ENCODE assay signal across 21 mouse cellular contexts in the genomic region with DNA sequence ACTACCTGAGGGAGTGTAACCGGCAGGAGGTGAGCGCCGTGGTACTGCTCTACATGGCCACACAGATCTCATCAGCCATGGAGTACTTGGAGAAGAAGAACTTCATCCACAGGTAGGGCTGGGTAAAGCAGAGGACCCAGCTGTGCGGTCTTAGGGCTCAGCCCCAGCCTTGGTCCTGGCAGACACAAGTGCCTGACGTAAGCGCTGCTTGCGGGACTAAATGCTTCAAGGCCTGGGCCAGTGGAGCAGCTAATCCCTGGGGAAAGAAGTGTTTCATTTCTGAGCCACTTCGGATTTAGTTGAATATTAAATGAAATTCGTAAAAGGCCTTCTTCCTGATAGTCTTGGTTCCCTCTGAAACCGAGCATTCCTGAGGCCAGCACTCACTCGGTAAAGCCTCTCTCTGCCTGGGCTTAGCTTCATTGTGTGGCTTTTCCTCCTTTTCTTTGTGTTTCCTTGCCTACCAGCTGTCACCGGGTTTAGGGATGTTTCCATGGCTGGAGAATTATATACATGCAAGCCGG. TPM values are rescaled to one million over a fixed set of nuclear protein-coding genes. Genes with fewer than 3 reads are reported as not detected.
A peak's percentile ranks its signal among the peaks of the same experiment; 100 is the strongest.
DNase-seq lines count a peak whose midpoint lies in the region; ATAC-seq and TF ChIP-seq lines count a peak whose summit lies in the region.
"Had no signal": no experiment of that assay in that cellular context is flagged by ENCODE, and none has a peak within 500 bp of the region (broad histone marks: within the 10 kb centered on the region; RNA-seq: fewer than 3 reads in every experiment).

No protein-coding gene starts in this region.

- no peaks in the 10 kb centered on the region; the same call in 1 of the 2 replicates for H3K4me1 ChIP-seq in hindbrain, embryonic 13.5 days (replicated peaks)
- H3K4me1 ChIP-seq in hindbrain, embryonic 10.5 days (replicated peaks) = 0 out of 2 replicates have a peak, but pooled peaks cover 3% of the 10 kb centered on the region
- H3K4me1 ChIP-seq in midbrain, embryonic 12.5 days = no peaks in the 10 kb centered on the region; the same call in 1 of the 2 replicates
- no peaks in the 10 kb centered on the region for H3K4me1 ChIP-seq in midbrain, embryonic 11.5 days (ENCODE audit: control insufficient read depth, insufficient read depth, low read length)
- H3K4me1 ChIP-seq in kidney, postnatal 0 days (replicated peaks; ENCODE audit: insufficient read depth, low read length) = 0 out of 2 replicates have a peak, but pooled peaks cover 3% of the 10 kb centered on the region
- H3K4me1 ChIP-seq in olfactory bulb, adult 2 months (ENCODE audit: control insufficient read depth, insufficient read depth, low read length) = peaks cover 27% of the 10 kb centered on the region
- no peaks in the 10 kb centered on the region for H3K4me1 ChIP-seq in limb, embryonic 10.5 days
- H3K4me1 ChIP-seq: intestine, embryonic 15.5 days had no signal

- H3K27ac ChIP-seq in hindbrain, embryonic 13.5 days = peak overlapping the region; percentile 55
- no peak overlapping the region for H3K27ac ChIP-seq in hindbrain, embryonic 10.5 days
- H3K27ac ChIP-seq in midbrain, embryonic 12.5 days (replicated peaks) = peak overlapping the region; percentile 8; the same call in 1 of the 2 replicates
- H3K27ac ChIP-seq in midbrain, embryonic 11.5 days (ENCODE audit: low read depth, low read length) = no peak overlapping the region
- peak overlapping the region; percentile 25; the same call in 1 of the 2 replicates for H3K27ac ChIP-seq in kidney, postnatal 0 days
- peak overlapping the region; percentile 6; the same call in 1 of the 2 replicates for H3K27ac ChIP-seq in olfactory bulb, adult 2 months (ENCODE audit: insufficient read depth, low read depth, low read length)
- no peak overlapping the region for H3K27ac ChIP-seq in limb, embryonic 10.5 days
- H3K27ac ChIP-seq: intestine, embryonic 15.5 days had no signal

- WGBS in hindbrain, embryonic 13.5 days = 83% methylated on average over 13 of the region's 13 CpGs
- 89% methylated on average over 13 of the region's 13 CpGs for WGBS in hindbrain, embryonic 10.5 days
- WGBS in midbrain, embryonic 12.5 days = 65% methylated on average over 13 of the region's 13 CpGs
- 75% methylated on average over 13 of the region's 13 CpGs for WGBS in midbrain, embryonic 11.5 days
- WGBS in kidney, postnatal 0 days = 78% methylated on average over 13 of the region's 13 CpGs
- 70% methylated on average over 13 of the region's 13 CpGs for WGBS in olfactory bulb, adult 2 months
- WGBS in limb, embryonic 10.5 days = 91% methylated on average over 13 of the region's 13 CpGs

- peaks cover 73% of the 10 kb centered on the region for H3K36me3 ChIP-seq in hindbrain, embryonic 13.5 days
- peaks cover 100% of the 10 kb centered on the region for H3K36me3 ChIP-seq in hindbrain, embryonic 10.5 days
- peaks cover 87% of the 10 kb centered on the region for H3K36me3 ChIP-seq in midbrain, embryonic 12.5 days
- H3K36me3 ChIP-seq in midbrain, embryonic 11.5 days (ENCODE audit: control insufficient read depth, insufficient read depth, low read length) = peaks cover 32% of the 10 kb centered on the region
- H3K36me3 ChIP-seq in kidney, postnatal 0 days (ENCODE audit: insufficient read depth, low read length) = peaks cover 65% of the 10 kb centered on the region
- H3K36me3 ChIP-seq in limb, embryonic 10.5 days = peaks cover 99% of the 10 kb centered on the region

- no peak for TF ChIP-seq CTCF in kidney, postnatal 0 days (IDR thresholded peaks at IDR 0.05; ENCODE audit: low read depth)
- TF ChIP-seq CTCF in olfactory bulb, adult 2 months (IDR thresholded peaks at IDR 0.05; ENCODE audit: insufficient read depth, low read depth, low read length) = no peak

- no peak for ATAC-seq in hindbrain, embryonic 13.5 days (ENCODE audit: low FRiP score)
- ATAC-seq in midbrain, embryonic 12.5 days (ENCODE audit: low FRiP score, low read depth) = 0 out of 2 replicates have a peak, but pooled peaks have one; percentile 9
- no peak for ATAC-seq in midbrain, embryonic 11.5 days (ENCODE audit: low FRiP score)
- ATAC-seq in kidney, postnatal 0 days (replicated peaks; ENCODE audit: low FRiP score, low read depth) = peak; percentile 17; the same call in 1 of the 2 replicates
- ATAC-seq: intestine, embryonic 15.5 days; liver, postnatal 0 days had no signal

- no peak for DNase-seq in hindbrain, embryonic 10.5 days (ENCODE audit: low spot score)
- DNase-seq in midbrain, embryonic 11.5 days (ENCODE audit: low spot score, missing footprints) = no peak
- no peak for DNase-seq in kidney, postnatal 0 days (ENCODE audit: low spot score)
- DNase-seq in limb, embryonic 10.5 days (ENCODE audit: low spot score) = no peak
- DNase-seq: B cell, adult 2 months; cerebellum, adult 18-20 months; cerebellum, postnatal 25 days; embryo, embryonic 11 days; gastrocnemius, postnatal 36 days; liver; liver, postnatal 0 days; lung, postnatal 10 days; retina, postnatal 1 day; right cerebral cortex, postnatal 4 days had no signal

- H3K27me3 ChIP-seq in hindbrain, embryonic 13.5 days = no peaks in the 10 kb centered on the region
- H3K27me3 ChIP-seq in hindbrain, embryonic 10.5 days (ENCODE audit: insufficient read depth, poor library complexity, severe bottlenecking) = no peaks in the 10 kb centered on the region
- H3K27me3 ChIP-seq in midbrain, embryonic 12.5 days = no peaks in the 10 kb centered on the region
- no peaks in the 10 kb centered on the region for H3K27me3 ChIP-seq in midbrain, embryonic 11.5 days (ENCODE audit: control insufficient read depth, insufficient read depth, low read length)
- H3K27me3 ChIP-seq in kidney, postnatal 0 days (ENCODE audit: insufficient read depth, low read length) = no peaks in the 10 kb centered on the region
- H3K27me3 ChIP-seq in limb, embryonic 10.5 days (ENCODE audit: low read depth, poor library complexity, severe bottlenecking) = no peaks in the 10 kb centered on the region
- H3K27me3 ChIP-seq: intestine, embryonic 15.5 days had no signal

- H3K4me2 ChIP-seq in hindbrain, embryonic 13.5 days = no peak overlapping the region
- no peak overlapping the region for H3K4me2 ChIP-seq in midbrain, embryonic 12.5 days (replicated peaks)
- no peak overlapping the region for H3K4me2 ChIP-seq in midbrain, embryonic 11.5 days
- no peak overlapping the region for H3K4me2 ChIP-seq in kidney, postnatal 0 days (ENCODE audit: low read length)
- H3K4me2 ChIP-seq: intestine, embryonic 15.5 days had no signal

- TF ChIP-seq POLR2A in olfactory bulb, adult 2 months (IDR thresholded peaks at IDR 0.05; ENCODE audit: insufficient read depth, low read depth, low read length) = no peak

- no peak overlapping the region for H3K4me3 ChIP-seq in hindbrain, embryonic 13.5 days
- no peak overlapping the region for H3K4me3 ChIP-seq in hindbrain, embryonic 10.5 days
- no peak overlapping the region for H3K4me3 ChIP-seq in midbrain, embryonic 12.5 days
- H3K4me3 ChIP-seq in midbrain, embryonic 11.5 days (ENCODE audit: low read depth, low read length) = no peak overlapping the region
- no peak overlapping the region for H3K4me3 ChIP-seq in kidney, postnatal 0 days (replicated peaks; ENCODE audit: low read depth, low read length)
- no peak overlapping the region for H3K4me3 ChIP-seq in olfactory bulb, adult 2 months (ENCODE audit: insufficient read depth, low read depth, low read length)
- no peak overlapping the region for H3K4me3 ChIP-seq in limb, embryonic 10.5 days
- H3K4me3 ChIP-seq: intestine, embryonic 15.5 days had no signal

- H3K9ac ChIP-seq in hindbrain, embryonic 13.5 days = peak overlapping the region; percentile 24; the same call in 1 of the 2 replicates
- no peak overlapping the region for H3K9ac ChIP-seq in midbrain, embryonic 12.5 days (replicated peaks)
- no peak overlapping the region for H3K9ac ChIP-seq in midbrain, embryonic 11.5 days (ENCODE audit: low read length)
- no peak overlapping the region for H3K9ac ChIP-seq in kidney, postnatal 0 days (ENCODE audit: low read depth, low read length)
- H3K9ac ChIP-seq: intestine, embryonic 15.5 days; liver, postnatal 0 days had no signal

- no peaks in the 10 kb centered on the region for H3K9me3 ChIP-seq in hindbrain, embryonic 13.5 days
- H3K9me3 ChIP-seq in hindbrain, embryonic 10.5 days = no peaks in the 10 kb centered on the region
- no peaks in the 10 kb centered on the region for H3K9me3 ChIP-seq in midbrain, embryonic 12.5 days
- H3K9me3 ChIP-seq in midbrain, embryonic 11.5 days (ENCODE audit: control insufficient read depth, low read length) = no peaks in the 10 kb centered on the region
- no peaks in the 10 kb centered on the region for H3K9me3 ChIP-seq in kidney, postnatal 0 days (replicated peaks; ENCODE audit: low read length)
- no peaks in the 10 kb centered on the region for H3K9me3 ChIP-seq in limb, embryonic 10.5 days (replicated peaks)
- H3K9me3 ChIP-seq: intestine, embryonic 15.5 days had no signal

RNA-seq across cellular contexts. Expression of gene Qrfp, which starts 19.6 kb away (rescaled TPM):
- 0.08 TPM in 1 of 2 replicates, not detected in the other for polyA plus RNA-seq in hindbrain, embryonic 13.5 days (2015; fragmentation: Nextera tagmentation; extraction: Ambion mirVana)
- 0.12 and 0.20 TPM in 2 replicates for polyA plus RNA-seq in hindbrain, embryonic 10.5 days (2016; fragmentation: Nextera tagmentation; extraction: Ambion mirVana)
- polyA plus RNA-seq in midbrain, embryonic 12.5 days (2016; fragmentation: Nextera tagmentation; extraction: Ambion mirVana) = 0.09 and 0.12 TPM in 2 replicates
- 0.06 and 0.11 TPM in 2 replicates for polyA plus RNA-seq in midbrain, embryonic 11.5 days (2014; fragmentation: Nextera tagmentation; extraction: Ambion mirVana)
- 0.08 TPM in 2 replicates for polyA plus RNA-seq in kidney, postnatal 0 days (2015; fragmentation: Nextera tagmentation; extraction: Ambion mirVana)
- not detected in 2 replicates for polyA plus RNA-seq in olfactory bulb, adult 2 months (2012; ENCODE audit: insufficient read depth, insufficient read length, low replicate concordance, missing spikeins)
- 0.06 and 0.23 TPM in 2 replicates for polyA plus RNA-seq in limb, embryonic 10.5 days (2016; fragmentation: Nextera tagmentation; extraction: Ambion mirVana)
- polyA plus RNA-seq: neural tube, embryonic 14.5 days; stomach, embryonic 16.5 days had no signal

RNA-seq across cellular contexts. Expression of gene Fibcd1, which starts 55.0 kb away (rescaled TPM):
- 3.4 and 4.6 TPM in 2 replicates for polyA plus RNA-seq in hindbrain, embryonic 13.5 days (2015; fragmentation: Nextera tagmentation; extraction: Ambion mirVana)
- polyA plus RNA-seq in hindbrain, embryonic 10.5 days (2016; fragmentation: Nextera tagmentation; extraction: Ambion mirVana) = 0.60 and 2.0 TPM in 2 replicates
- polyA plus RNA-seq in midbrain, embryonic 12.5 days (2016; fragmentation: Nextera tagmentation; extraction: Ambion mirVana) = 5.3 and 6.9 TPM in 2 replicates
- 0.83 and 1.7 TPM in 2 replicates for polyA plus RNA-seq in midbrain, embryonic 11.5 days (2014; fragmentation: Nextera tagmentation; extraction: Ambion mirVana)
- polyA plus RNA-seq in kidney, postnatal 0 days (2015; fragmentation: Nextera tagmentation; extraction: Ambion mirVana) = 0.75 and 0.89 TPM in 2 replicates
- polyA plus RNA-seq in olfactory bulb, adult 2 months (2012; ENCODE audit: insufficient read depth, insufficient read length, low replicate concordance, missing spikeins) = not detected in 2 replicates
- polyA plus RNA-seq in limb, embryonic 10.5 days (2016; fragmentation: Nextera tagmentation; extraction: Ambion mirVana) = 0.04 and 0.13 TPM in 2 replicates
- polyA plus RNA-seq: heart, embryonic 16.5 days; liver, postnatal 0 days had no signal

Comparison
In these comparisons a context has a peak if more than half of its experiments do, and no peak if none do; other contexts are left out.
1. ATAC-seq: peak in midbrain, embryonic 12.5 days (single experiment) and kidney, postnatal 0 days (single experiment); none in hindbrain, embryonic 13.5 days (single experiment) and midbrain, embryonic 11.5 days (single experiment).
2. H3K27ac ChIP-seq: peak in hindbrain, embryonic 13.5 days (single experiment), midbrain, embryonic 12.5 days (single experiment), kidney, postnatal 0 days (single experiment) and olfactory bulb, adult 2 months (single experiment); none in hindbrain, embryonic 10.5 days (single experiment), midbrain, embryonic 11.5 days (single experiment) and limb, embryonic 10.5 days (single experiment).